Mouse (Mus musculus) testis, adult 2 months (tissue): ENCODE measurements around the gene Ccdc157.

Experiments used
- CTCF ChIP-seq: fragments of 200-500 bp; IDR thresholded peaks from 2 replicates; pipeline ENCODE4 v1.5.1; 2012; ENCODE audit warnings: low read depth, mild to moderate bottlenecking, inconsistent platforms, low read length, moderate library complexity; ENCODE audit not compliant: control insufficient read depth, insufficient read depth, insufficient replicate concordance
- POLR2A ChIP-seq: fragments of 200-500 bp; IDR thresholded peaks from 2 replicates; pipeline ENCODE4 v1.6.1; 2012; ENCODE audit warnings: low read depth, mild to moderate bottlenecking, inconsistent platforms, low read length, moderate library complexity; ENCODE audit not compliant: control insufficient read depth

GRCm38 (mm10) chr11:4117372-4118071, 42.6 kb downstream of the Ccdc157 start:
- TF ChIP-seq CTCF (no peak), POLR2A (no peak)
